Mouse (Mus musculus) intestine, embryonic 16.5 days (tissue): ENCODE measurements at regions not wholly inside any gene's neighbourhood (a gene's known extent, or its start where the extent isn't known, plus 50 kb on each side); places are given as distances from the start of the nearest gene placed in this dataset.

Experiments
- ATAC-seq: fragments of 200-750 bp; cut with Nextera tagmentation; 2 replicates; pipeline ENCODE4 v1.8.0; 2017; ENCODE audit warnings: moderate TSS enrichment, moderate library complexity
- H3K27ac ChIP-seq: fragments of 300-500 bp; sonication (generic); 2 replicates; pipeline ENCODE4 v1.5.1; 2014; ENCODE audit warnings: mild to moderate bottlenecking, low read length
- H3K27me3 ChIP-seq: fragments of 300-500 bp; sonication (generic); replicated peaks from 2 replicates; pipeline ENCODE4 v1.6.1; 2014; ENCODE audit warnings: low read length, control low read depth, mixed read lengths; ENCODE audit not compliant: control insufficient read depth, insufficient read depth
- H3K36me3 ChIP-seq: fragments of 300-500 bp; sonication (generic); 2 replicates; pipeline ENCODE4 v1.6.1; 2014; ENCODE audit warnings: low read length, control low read depth; ENCODE audit not compliant: control insufficient read depth, insufficient read depth
- H3K4me1 ChIP-seq: fragments of 300-500 bp; sonication (generic); 2 replicates; pipeline ENCODE4 v1.6.1; 2014; ENCODE audit warnings: low read length, control low read depth, mixed read lengths; ENCODE audit not compliant: control insufficient read depth, insufficient read depth
- H3K4me2 ChIP-seq: fragments of 300-500 bp; sonication (generic); 2 replicates; pipeline ENCODE4 v1.6.1; 2014; ENCODE audit warnings: low read depth, low read length, control low read depth
- H3K4me3 ChIP-seq: fragments of 300-500 bp; sonication (generic); 2 replicates; pipeline ENCODE4 v1.5.1; 2014; ENCODE audit warnings: mild to moderate bottlenecking, low read length
- H3K9ac ChIP-seq: fragments of 300-500 bp; sonication (generic); 2 replicates; pipeline ENCODE4 v1.6.1; 2014; ENCODE audit warnings: low read depth, low read length
- H3K9me3 ChIP-seq: fragments of 300-500 bp; sonication (generic); 2 replicates; pipeline ENCODE4 v1.6.1; 2016; ENCODE audit warnings: low read length, control low read depth; ENCODE audit not compliant: control insufficient read depth
- WGBS: fragments of 180-500 bp; shearing (Covaris S2); extraction: QIAGEN DNeasy Blood & Tissue Kit; methylation state at CpG from one replicate; pipeline ENCODE4 v1.1.7; 2014; 5-methylcytosine and 5-hydroxymethylcytosine counted together

GRCm38 (mm10) chr14:9294555-9294954 is 628.5 kb upstream of the 4930452B06Rik start:
- whole genome bisulfite sequencing: 68% methylated on average over 2 of the region's 2 CpGs
- Histone ChIP-seq H3K9ac (no peak overlapping the region), H3K4me3 (no peak overlapping the region), H3K9me3 (no peaks in the 10 kb centered on the region), H3K4me1 (no peaks in the 10 kb centered on the region), H3K4me2 (no peak overlapping the region), H3K27ac (no peak overlapping the region), H3K27me3 (no peaks in the 10 kb centered on the region), H3K36me3 (no peaks in the 10 kb centered on the region)
- no peak for ATAC-seq

GRCm38 (mm10) chr14:9288103-9288502 is 622.1 kb upstream of the 4930452B06Rik start:
- no peak for ATAC-seq
- Histone ChIP-seq H3K4me2 (no peak overlapping the region), H3K27ac (no peak overlapping the region), H3K4me3 (no peak overlapping the region), H3K9ac (no peak overlapping the region), H3K4me1 (no peaks in the 10 kb centered on the region), H3K9me3 (no peaks in the 10 kb centered on the region), H3K27me3 (no peaks in the 10 kb centered on the region), H3K36me3 (no peaks in the 10 kb centered on the region)
- 87% methylated on average over 1 of the region's 1 CpGs for WGBS

GRCm38 (mm10) chr14:9285606-9286002 is 619.6 kb upstream of the 4930452B06Rik start:
- Histone ChIP-seq H3K9me3 (no peaks in the 10 kb centered on the region), H3K4me1 (no peaks in the 10 kb centered on the region), H3K27ac (no peak overlapping the region), H3K4me2 (no peak overlapping the region), H3K9ac (no peak overlapping the region), H3K36me3 (no peaks in the 10 kb centered on the region), H3K27me3 (no peaks in the 10 kb centered on the region), H3K4me3 (no peak overlapping the region)
- WGBS: 82% methylated on average over 7 of the region's 7 CpGs
- ATAC-seq: no peak

- H3K9ac ChIP-seq: no peak overlapping the region
- no peak overlapping the region for H3K4me2 ChIP-seq
- no peak overlapping the region for H3K27ac ChIP-seq
- no peaks in the 10 kb centered on the region for H3K4me1 ChIP-seq
- no peaks in the 10 kb centered on the region for H3K36me3 ChIP-seq
- H3K9me3 ChIP-seq: no peaks in the 10 kb centered on the region
- WGBS: 77% methylated on average over 2 of the region's 2 CpGs
- no peak overlapping the region for H3K4me3 ChIP-seq
- no peak for ATAC-seq
- no peaks in the 10 kb centered on the region for H3K27me3 ChIP-seq
These were observed 619.1 kb upstream of the 4930452B06Rik start for GRCm38 (mm10) chr14:9284976-9285605.

GRCm38 (mm10) chr14:9267282-9268091 is 601.4 kb upstream of the 4930452B06Rik start:
- Histone ChIP-seq H3K36me3 (no peaks in the 10 kb centered on the region), H3K4me1 (no peaks in the 10 kb centered on the region), H3K4me3 (no peak overlapping the region), H3K4me2 (no peak overlapping the region), H3K27me3 (no peaks in the 10 kb centered on the region), H3K9me3 (no peaks in the 10 kb centered on the region), H3K27ac (no peak overlapping the region), H3K9ac (no peak overlapping the region)
- WGBS: 68% methylated on average over 14 of the region's 14 CpGs
- peak; percentile 50; the same call in 1 of the 2 replicates for ATAC-seq

GRCm38 (mm10) chr14:9252017-9252416 is 586.0 kb upstream of the 4930452B06Rik start:
- H3K27ac ChIP-seq: no peak overlapping the region
- no peak for ATAC-seq
- 77% methylated on average over 1 of the region's 1 CpGs for WGBS

GRCm38 (mm10) chr14:9245266-9245665 is 579.2 kb upstream of the 4930452B06Rik start:
- Histone ChIP-seq H3K36me3 (no peaks in the 10 kb centered on the region), H3K27ac (no peak overlapping the region), H3K4me3 (no peak overlapping the region), H3K4me2 (no peak overlapping the region), H3K9me3 (no peaks in the 10 kb centered on the region), H3K27me3 (no peaks in the 10 kb centered on the region), H3K4me1 (no peaks in the 10 kb centered on the region), H3K9ac (no peak overlapping the region)
- WGBS: 34% methylated on average over 1 of the region's 1 CpGs
- ATAC-seq: no peak

More at GRCm38 (mm10) chr14:9252017-9252416, 586.0 kb upstream of the 4930452B06Rik start:
- Histone ChIP-seq H3K4me2 (no peak overlapping the region), H3K4me3 (no peak overlapping the region), H3K9me3 (no peaks in the 10 kb centered on the region), H3K4me1 (no peaks in the 10 kb centered on the region), H3K9ac (no peak overlapping the region), H3K27me3 (no peaks in the 10 kb centered on the region), H3K36me3 (no peaks in the 10 kb centered on the region)

GRCm38 (mm10) chr14:9243336-9243735 is 577.3 kb upstream of the 4930452B06Rik start:
- no peak for ATAC-seq
- H3K4me1 ChIP-seq: no peaks in the 10 kb centered on the region
- H3K9ac ChIP-seq: no peak overlapping the region
- no peak overlapping the region for H3K27ac ChIP-seq
- H3K27me3 ChIP-seq: no peaks in the 10 kb centered on the region
- H3K4me2 ChIP-seq: no peak overlapping the region
- H3K9me3 ChIP-seq: no peaks in the 10 kb centered on the region
- H3K36me3 ChIP-seq: no peaks in the 10 kb centered on the region
- H3K4me3 ChIP-seq: no peak overlapping the region

GRCm38 (mm10) chr14:9242118-9242517 is 576.1 kb upstream of the 4930452B06Rik start:
- 52% methylated on average over 2 of the region's 2 CpGs for WGBS
- no peaks in the 10 kb centered on the region for H3K4me1 ChIP-seq
- no peaks in the 10 kb centered on the region for H3K9me3 ChIP-seq
- no peak overlapping the region for H3K4me2 ChIP-seq
- H3K27ac ChIP-seq: no peak overlapping the region
- no peak overlapping the region for H3K9ac ChIP-seq
- H3K4me3 ChIP-seq: no peak overlapping the region
- no peak for ATAC-seq
- H3K27me3 ChIP-seq: no peaks in the 10 kb centered on the region
- no peaks in the 10 kb centered on the region for H3K36me3 ChIP-seq
